Mouse (Mus musculus) embryonic facial prominence, embryonic 15.5 days (tissue): ENCODE measurements around the gene Plch2. TPM values are rescaled to one million over a fixed set of nuclear protein-coding genes. Genes with fewer than 3 reads are reported as not detected.

Source experiments
- ATAC-seq: fragments of 200-750 bp; cut with Nextera tagmentation; 2 replicates; pipeline ENCODE4 v1.8.0; 2017; ENCODE audit warnings: low read depth, moderate TSS enrichment; ENCODE audit not compliant: insufficient number of reproducible peaks, low FRiP score, low TSS enrichment
- H3K27ac ChIP-seq: fragments of 300-500 bp; sonication (generic); replicated peaks from 2 replicates; pipeline ENCODE4 v1.5.1; 2015; ENCODE audit warnings: mild to moderate bottlenecking, inconsistent platforms
- H3K27me3 ChIP-seq: fragments of 300-500 bp; sonication (generic); 2 replicates; pipeline ENCODE4 v1.6.1; 2015; ENCODE audit warnings: inconsistent platforms
- H3K36me3 ChIP-seq: fragments of 300-500 bp; sonication (generic); 2 replicates; pipeline ENCODE4 v1.6.1; 2015; ENCODE audit warnings: mild to moderate bottlenecking, inconsistent platforms
- H3K4me1 ChIP-seq: fragments of 300-500 bp; sonication (generic); 2 replicates; pipeline ENCODE4 v1.6.1; 2015; ENCODE audit warnings: inconsistent platforms
- H3K4me2 ChIP-seq: fragments of 300-500 bp; sonication (generic); replicated peaks from 2 replicates; pipeline ENCODE4 v1.6.1; 2015; ENCODE audit warnings: mild to moderate bottlenecking, inconsistent platforms
- H3K4me3 ChIP-seq: fragments of 300-500 bp; sonication (generic); replicated peaks from 2 replicates; pipeline ENCODE4 v1.5.1; 2015; ENCODE audit warnings: mild to moderate bottlenecking, inconsistent platforms
- H3K9ac ChIP-seq: fragments of 300-500 bp; sonication (generic); 2 replicates; pipeline ENCODE4 v1.6.1; 2015; ENCODE audit warnings: inconsistent platforms
- H3K9me3 ChIP-seq: fragments of 300-500 bp; sonication (generic); replicated peaks from 2 replicates; pipeline ENCODE4 v1.6.1; 2016; ENCODE audit warnings: inconsistent platforms
- WGBS: fragments of 180-500 bp; shearing (Covaris S2); methylation state at CpG from one replicate; pipeline ENCODE4 v1.1.7; 2015; 5-methylcytosine and 5-hydroxymethylcytosine counted together
- polyA plus RNA-seq: library from polyadenylated mRNA; unstranded; fragments of >200 nt; fragmentation: Nextera tagmentation; extraction: Ambion mirVana; gene quantifications from 2 replicates; pipeline ENCODE4 v1.2.1, GENCODE M21; 2015

The Plch2 gene
- polyA plus RNA-seq, 1 experiment from 2014 or later: 22.4 TPM

GRCm38 (mm10) chr4:154937746-154938145 lies 118.8 kb downstream of the Plch2 start:
- no peak for ATAC-seq
- H3K9me3 ChIP-seq: no peaks in the 10 kb centered on the region
- 77% methylated on average over 1 of the region's 1 CpGs for WGBS
- H3K36me3 ChIP-seq: no peaks in the 10 kb centered on the region
- H3K4me2 ChIP-seq: no peak overlapping the region
- no peak overlapping the region for H3K27ac ChIP-seq
- H3K27me3 ChIP-seq: no peaks in the 10 kb centered on the region
- H3K9ac ChIP-seq: no peak overlapping the region
- H3K4me1 ChIP-seq: no peaks in the 10 kb centered on the region
- H3K4me3 ChIP-seq: no peak overlapping the region

- H3K27ac ChIP-seq: no peak overlapping the region
- no peak overlapping the region for H3K9ac ChIP-seq
- H3K36me3 ChIP-seq: no peaks in the 10 kb centered on the region
- H3K27me3 ChIP-seq: no peaks in the 10 kb centered on the region
- WGBS: 58% methylated on average over 8 of the region's 8 CpGs
- ATAC-seq: no peak
- no peaks in the 10 kb centered on the region for H3K9me3 ChIP-seq
- no peaks in the 10 kb centered on the region for H3K4me1 ChIP-seq
- H3K4me3 ChIP-seq: no peak overlapping the region
- H3K4me2 ChIP-seq: no peak overlapping the region
Measured at GRCm38 (mm10) chr4:154936542-154937255, 119.9 kb downstream of the Plch2 start.

GRCm38 (mm10) chr4:154935788-154936187 lies 120.8 kb downstream of the Plch2 start:
- Histone ChIP-seq H3K9me3 (no peaks in the 10 kb centered on the region), H3K4me2 (no peak overlapping the region), H3K27ac (no peak overlapping the region), H3K9ac (no peak overlapping the region), H3K4me3 (no peak overlapping the region), H3K4me1 (no peaks in the 10 kb centered on the region), H3K27me3 (no peaks in the 10 kb centered on the region), H3K36me3 (no peaks in the 10 kb centered on the region)
- ATAC-seq: no peak
- 72% methylated on average over 7 of the region's 7 CpGs for WGBS

- Histone ChIP-seq H3K36me3 (no peaks in the 10 kb centered on the region), H3K4me2 (no peak overlapping the region), H3K4me3 (no peak overlapping the region), H3K9me3 (no peaks in the 10 kb centered on the region), H3K4me1 (no peaks in the 10 kb centered on the region), H3K27me3 (no peaks in the 10 kb centered on the region), H3K27ac (no peak overlapping the region), H3K9ac (no peak overlapping the region)
- no peak for ATAC-seq
- 81% methylated on average over 2 of the region's 2 CpGs for WGBS
Measured at GRCm38 (mm10) chr4:154934800-154935199, 121.8 kb downstream of the Plch2 start.

GRCm38 (mm10) chr4:154933306-154933907 lies 123.2 kb downstream of the Plch2 start:
- 54% methylated on average over 13 of the region's 13 CpGs for WGBS
- H3K4me1 ChIP-seq: peaks cover 6% of the 10 kb centered on the region
- H3K9me3 ChIP-seq: no peaks in the 10 kb centered on the region
- no peak overlapping the region for H3K4me2 ChIP-seq
- no peaks in the 10 kb centered on the region for H3K27me3 ChIP-seq
- no peak overlapping the region for H3K27ac ChIP-seq
- no peak for ATAC-seq
- H3K9ac ChIP-seq: no peak overlapping the region
- H3K36me3 ChIP-seq: no peaks in the 10 kb centered on the region
- no peak overlapping the region for H3K4me3 ChIP-seq

Other genes with a start within 250 kb of the Plch2 start
- gene Ttc34, start 219.3 kb downstream of the Plch2 start, polyA plus RNA-seq: 0.74 and 0.75 TPM in 2 replicates
- gene Mmel1, start 187.2 kb downstream of the Plch2 start, polyA plus RNA-seq: 0.38 and 0.57 TPM in 2 replicates
- 57.5 and 59.9 TPM in 2 replicates for gene Fam213b, start 157.6 kb downstream of the Plch2 start, polyA plus RNA-seq
- gene Tnfrsf14, start 128.2 kb downstream of the Plch2 start, polyA plus RNA-seq: 1.5 and 2.3 TPM in 2 replicates
- 6.6 and 7.7 TPM in 2 replicates for gene Hes5, start 95.9 kb downstream of the Plch2 start, polyA plus RNA-seq
- 41.9 and 43.6 TPM in 2 replicates for gene Pank4, start 92.7 kb downstream of the Plch2 start, polyA plus RNA-seq
- 21.6 and 22.1 TPM in 2 replicates for gene Pex10, start 10.2 kb upstream of the Plch2 start, polyA plus RNA-seq
- 157 and 164 TPM in 2 replicates for gene Rer1, start 29.6 kb upstream of the Plch2 start, polyA plus RNA-seq
- 7.7 and 8.7 TPM in 2 replicates for gene Morn1, start 29.8 kb upstream of the Plch2 start, polyA plus RNA-seq
- 24.4 and 26.3 TPM in 2 replicates for gene Ski, start 165.8 kb upstream of the Plch2 start, polyA plus RNA-seq
- gene Faap20, start 193.0 kb upstream of the Plch2 start, polyA plus RNA-seq: 74.9 and 75.0 TPM in 2 replicates